Mouse (Mus musculus): Measurements from ENCODE around the gene Gtpbp6. TPM values are rescaled to one million over a fixed set of nuclear protein-coding genes. Genes with fewer than 3 reads are reported as not detected.
"Not testable (repeated sequence)": the region's sequence is repeated elsewhere in the genome, so short reads cannot be mapped to it uniquely, and the experiment has no call there.

The Gtpbp6 gene
- 10 to 100 TPM; 19.6 to 22.5 TPM for total RNA-seq (2021)
- long read RNA-seq, experiment 1, transcript Gtpbp6-201 (10 exons, 1,617 nt) = major isoform, 28 of 43 reads
- long read RNA-seq, experiment 1, partial matches to known transcripts = 1 of 43 reads
- long read RNA-seq, experiment 1, other reads (novel, unspliced or antisense) = 12 of 43 reads
- long read RNA-seq, experiment 2, transcript Gtpbp6-201 (10 exons, 1,617 nt) = major isoform, 29 of 46 reads
- long read RNA-seq, experiment 2, partial matches to known transcripts = 2 of 46 reads
- long read RNA-seq, experiment 2, other reads (novel, unspliced or antisense) = 14 of 46 reads

- DNase-seq = peak; percentile 94
These were observed at the start of gene Gtpbp6 for GRCm38 (mm10) chr5:110107581-110108304. Gene Gtpbp6, minus strand, starts transcription at chr5:110108197.

- no peak for DNase-seq
These were observed 35.0 kb upstream of the Gtpbp6 start for GRCm38 (mm10) chr5:110143007-110143406.

DNA sequence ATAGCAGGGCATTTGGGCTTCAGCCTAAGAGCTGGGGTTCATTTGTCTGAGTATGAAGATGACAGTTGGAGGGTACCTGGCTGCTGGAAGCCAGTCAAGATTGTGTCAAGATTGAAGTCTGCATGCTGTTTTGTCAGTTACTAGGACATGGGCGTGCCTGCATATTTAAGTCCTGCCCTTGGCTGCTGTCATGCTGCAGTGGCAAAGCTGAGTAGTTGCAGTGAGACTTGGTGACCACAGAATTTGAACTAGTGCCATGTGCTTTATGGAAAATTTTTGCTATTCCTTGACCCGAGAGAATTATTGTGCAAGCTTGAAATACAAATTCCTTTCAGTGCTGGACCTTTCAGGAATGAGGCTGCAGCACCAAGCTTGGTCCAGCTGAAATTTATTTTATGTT, 34.3 kb upstream of the Gtpbp6 start:
- no peak for DNase-seq

DNA sequence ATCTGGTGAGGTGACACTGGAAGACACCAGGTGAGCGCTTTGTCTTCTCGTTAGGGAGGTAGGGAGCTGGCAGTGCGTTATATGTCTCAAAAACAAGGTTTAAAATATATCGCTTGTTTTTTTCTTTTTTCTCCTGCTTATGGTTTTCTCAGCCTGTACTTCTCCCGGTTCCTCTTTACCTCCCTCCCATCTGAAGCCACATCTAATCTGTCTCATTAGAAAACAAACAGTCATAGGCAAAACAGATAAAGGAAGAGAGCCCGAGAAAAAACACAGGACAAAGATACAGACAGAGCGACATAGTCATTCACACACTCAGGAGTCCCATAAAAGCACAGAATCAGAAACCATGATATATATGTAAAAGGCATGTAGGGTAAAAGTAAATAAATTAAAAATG, 32.4 kb upstream of the Gtpbp6 start:
- DNase-seq = no peak

DNA sequence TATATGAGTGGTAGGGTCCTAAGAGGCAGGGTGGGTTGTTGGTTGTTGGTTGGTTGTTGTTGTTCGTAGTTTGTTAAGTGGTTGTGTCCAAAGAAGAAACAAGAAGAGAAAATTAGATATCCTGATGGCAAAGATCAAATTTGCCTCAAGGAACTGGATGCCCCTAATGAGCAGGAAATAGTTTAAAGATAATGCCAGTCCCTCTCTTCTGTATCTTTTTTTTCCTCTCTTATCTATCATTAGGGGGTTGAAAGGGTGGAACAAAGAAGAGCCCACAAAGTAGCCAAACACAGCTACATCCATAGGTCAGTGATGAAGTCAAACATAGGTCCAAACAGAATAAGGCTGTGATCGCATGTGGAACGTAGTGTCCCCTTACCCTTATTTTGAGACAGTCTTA, 31.3 kb upstream of the Gtpbp6 start:
- no peak for DNase-seq

GRCm38 (mm10) chr5:110137816-110138215, 29.8 kb upstream of the Gtpbp6 start:
- no peak for DNase-seq

DNA sequence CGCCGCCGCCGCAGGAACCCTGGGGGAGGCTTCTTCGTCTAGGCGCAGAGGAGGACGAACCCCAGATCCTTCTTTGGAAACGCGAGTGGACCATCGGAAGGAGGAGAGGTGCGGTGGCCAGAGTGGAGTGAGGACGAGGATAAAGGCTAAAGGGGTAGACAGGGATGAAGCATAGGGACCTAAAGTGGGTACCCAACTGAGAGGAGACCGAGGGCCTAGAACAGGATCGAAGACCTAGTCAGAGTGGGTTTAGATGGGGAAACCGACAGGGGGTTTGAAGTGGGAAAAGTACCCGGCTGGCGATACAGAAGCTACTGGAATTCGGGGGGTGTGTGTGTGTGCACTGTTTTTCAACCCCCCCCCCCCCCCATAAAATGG, 28.1 kb upstream of the Gtpbp6 start:
- no peak for DNase-seq

DNA sequence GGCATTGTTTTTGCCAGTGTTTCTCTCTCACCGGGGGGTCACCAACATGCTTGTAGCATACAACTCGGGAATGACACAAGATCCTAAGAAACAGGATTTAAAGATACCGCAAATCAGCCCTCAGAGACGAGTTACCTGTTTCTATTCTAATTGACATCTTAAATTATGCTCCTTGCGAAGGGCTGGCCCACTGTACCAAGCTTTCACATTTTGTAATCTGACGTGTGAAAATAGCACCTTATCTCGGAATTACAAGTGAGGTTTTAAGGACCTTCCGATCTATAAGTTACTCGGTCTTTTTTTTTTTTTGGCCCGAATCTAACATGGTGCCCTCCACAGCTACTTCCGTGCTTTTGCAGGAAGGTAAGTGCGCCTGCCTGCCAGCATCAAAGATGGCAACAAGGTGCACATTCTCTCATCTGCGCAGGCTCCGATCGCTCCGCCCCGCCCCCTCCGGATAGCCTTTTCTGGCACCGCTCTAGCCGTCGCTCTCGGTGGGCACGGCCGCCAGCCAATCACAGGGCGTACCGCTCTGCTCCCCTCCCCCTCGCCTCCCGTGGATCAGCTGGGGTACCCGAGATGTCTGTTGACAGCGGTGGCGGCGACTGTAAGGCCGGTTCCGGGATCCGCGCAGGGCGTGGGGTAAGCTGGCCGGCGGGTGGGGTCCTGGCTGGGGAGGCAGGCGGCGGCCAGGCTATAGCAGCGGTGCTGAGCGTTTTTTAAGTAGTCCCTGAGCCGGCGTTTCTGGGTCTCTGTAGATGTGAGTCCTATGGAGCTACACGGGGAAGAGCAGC, 27.5 kb upstream of the Gtpbp6 start, which contains the start of gene Chfr:
Gene Chfr (plus strand): TSS at position 550 of the 794 bp plus-strand sequence.
- DNase-seq = peak; percentile 98

DNA sequence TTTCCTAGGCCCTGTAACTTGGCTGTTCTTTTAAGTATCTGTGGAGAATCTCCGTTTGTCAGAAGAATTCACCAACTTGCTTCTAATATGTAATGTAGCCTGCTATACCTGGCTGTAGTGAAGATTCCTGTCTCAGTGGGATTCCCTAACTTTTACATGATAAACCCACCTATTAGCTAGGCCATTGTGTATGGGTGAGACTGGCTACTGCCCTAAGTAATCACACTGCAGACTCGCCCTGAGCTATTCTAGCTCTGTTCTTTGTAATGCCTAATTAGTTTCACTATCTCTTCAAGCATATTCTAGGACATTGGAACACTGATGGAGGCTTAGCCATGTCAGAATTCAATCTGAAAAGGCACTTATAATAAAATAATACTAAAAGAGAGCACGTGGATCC, 14.4 kb upstream of the Gtpbp6 start:
- DNase-seq = not testable (repeated sequence)

DNA sequence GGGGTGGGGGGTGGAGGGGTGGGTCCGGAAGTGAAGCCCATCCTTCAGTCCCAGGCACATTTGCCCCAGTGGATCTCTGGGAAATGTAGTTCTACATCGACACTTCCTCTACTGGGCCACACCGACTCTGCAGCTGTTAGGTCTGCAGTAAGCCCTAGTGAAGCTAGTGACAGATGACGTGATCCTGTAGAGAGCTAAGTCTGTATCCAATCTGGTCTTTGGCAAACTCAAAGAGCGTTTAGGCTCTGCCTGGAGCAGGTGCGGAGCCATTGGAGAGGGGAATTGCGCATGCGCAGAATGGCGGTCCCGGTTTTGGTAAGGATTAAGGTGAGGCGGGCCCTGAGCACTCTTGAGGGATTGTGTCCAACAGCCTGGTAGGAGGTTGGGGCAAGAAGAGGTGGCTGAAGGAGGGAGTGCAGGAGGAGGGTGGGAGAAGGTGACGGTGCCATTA, 2.0 kb upstream of the Gtpbp6 start, which contains the start of gene Zfp605:
Gene Zfp605 (plus strand): TSS at position 102 of the 451 bp plus-strand sequence.
- DNase-seq = peak; percentile 91

DNA sequence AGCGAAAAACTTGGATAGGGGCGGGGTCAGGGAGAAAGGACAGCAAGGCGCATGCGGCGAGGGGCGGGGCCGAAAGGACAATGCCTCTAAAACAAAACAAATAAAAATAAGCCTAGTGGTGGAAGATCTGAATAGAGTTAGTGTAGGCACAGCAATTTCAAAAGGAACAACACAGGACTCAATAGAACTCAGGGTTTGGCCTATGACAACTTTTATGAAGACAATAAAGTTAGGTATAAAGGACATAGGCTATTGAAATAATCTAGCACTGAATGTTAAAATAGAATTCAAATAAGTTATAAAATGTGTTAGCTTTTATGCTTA, 270 bp upstream of the Gtpbp6 start:
- DNase-seq = no peak

- DNase-seq = peak; percentile 50
These were observed 964 bp downstream of the Gtpbp6 start for GRCm38 (mm10) chr5:110106901-110107564.

DNA sequence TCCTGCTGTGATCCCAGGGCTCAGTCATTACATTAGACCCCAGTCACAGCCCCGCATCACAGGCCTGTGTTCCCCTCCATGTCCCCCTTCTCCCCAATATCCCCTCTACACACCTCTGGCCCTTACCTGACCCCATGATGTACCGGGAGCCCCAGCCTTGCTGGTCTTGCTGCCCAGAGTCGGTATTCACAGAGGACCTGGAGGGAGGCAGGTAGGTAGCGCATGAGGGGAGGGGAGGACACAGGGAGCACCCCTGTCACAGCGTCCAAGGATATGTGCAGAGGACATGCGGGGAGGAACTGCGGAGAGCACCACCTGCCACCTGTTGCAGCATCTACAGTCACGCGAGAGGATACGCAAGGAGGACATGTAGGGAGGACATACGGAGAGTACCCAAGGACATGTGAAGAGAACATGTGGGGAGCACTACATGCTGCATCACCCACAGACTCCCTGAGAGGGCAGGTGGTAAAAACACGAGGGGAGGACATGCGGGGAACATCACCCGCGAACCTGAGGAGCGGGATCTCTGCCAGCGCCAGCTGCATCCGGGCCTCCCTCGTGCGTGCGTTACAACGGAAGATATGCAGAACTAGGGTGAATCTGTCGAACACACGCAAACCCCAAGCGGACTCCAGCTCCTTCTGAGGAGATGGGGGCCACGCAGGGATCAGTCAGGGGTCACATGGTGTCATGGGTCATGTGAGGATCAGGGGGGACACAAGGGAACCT, 1.7 kb downstream of the Gtpbp6 start:
- peak; percentile 12 for DNase-seq

GRCm38 (mm10) chr5:110104616-110105380, 3.2 kb downstream of the Gtpbp6 start:
- no peak for DNase-seq

- DNase-seq = no peak
These were observed 3.9 kb downstream of the Gtpbp6 start for GRCm38 (mm10) chr5:110103901-110104615.

DNA sequence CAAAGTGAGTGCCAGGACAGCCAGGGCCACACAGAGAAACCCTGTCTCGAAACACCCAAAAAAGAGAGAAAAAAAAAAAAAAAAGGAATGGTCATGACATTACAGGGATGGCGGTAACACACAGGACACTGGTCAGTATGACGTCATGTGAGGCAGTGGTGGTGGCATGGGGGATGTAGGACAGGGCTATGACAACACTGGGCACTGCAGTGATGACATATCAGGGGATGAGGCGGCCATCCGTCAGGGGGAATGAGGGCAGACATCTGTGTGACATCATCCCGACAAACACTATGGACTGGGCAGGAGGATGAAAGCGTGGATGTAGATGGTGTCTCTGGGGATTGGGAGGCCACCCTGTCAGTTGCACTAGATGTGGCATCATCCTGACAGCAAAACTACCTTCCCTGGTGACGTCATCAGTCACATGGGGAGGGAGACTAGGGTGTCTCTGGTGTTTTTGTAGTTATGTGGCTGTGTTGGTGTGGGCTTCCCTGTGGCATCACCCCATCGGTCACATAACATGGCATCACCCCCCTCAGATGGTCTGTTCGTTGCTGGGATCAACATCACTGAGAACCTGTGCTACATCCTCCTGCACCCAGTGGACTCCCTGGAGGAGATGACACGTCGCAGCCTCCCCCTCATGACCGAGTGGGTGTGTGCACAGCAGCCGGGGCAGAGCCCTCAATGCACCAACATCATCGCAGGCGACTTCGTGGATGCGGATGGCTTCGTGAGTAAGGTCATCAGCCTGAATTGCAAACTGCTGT, 5.0 kb downstream of the Gtpbp6 start:
- DNase-seq = no peak

DNA sequence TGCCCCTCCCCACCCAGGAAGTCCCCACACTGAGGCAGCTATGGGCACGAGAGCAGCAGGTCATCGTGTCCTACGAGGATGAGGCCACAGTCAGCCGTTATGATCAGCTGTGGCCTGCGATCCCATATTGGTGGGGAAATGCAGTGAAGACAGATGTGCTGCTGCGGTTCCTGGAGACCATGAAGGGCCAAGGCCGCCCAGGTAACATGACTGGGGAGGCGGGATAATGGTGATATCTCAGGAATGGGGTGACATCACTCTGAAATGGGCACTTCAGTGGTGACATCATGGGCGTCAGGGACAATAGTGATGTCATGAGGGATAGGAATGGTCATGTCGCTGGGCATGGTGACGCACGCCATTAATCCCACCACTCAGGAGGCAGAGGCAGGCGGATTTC, 5.6 kb downstream of the Gtpbp6 start:
- DNase-seq = no peak

- DNase-seq = peak; percentile 40
These were observed 6.2 kb downstream of the Gtpbp6 start for GRCm38 (mm10) chr5:110101716-110102347.
